Mouse (Mus musculus) urinary bladder, postnatal 36 days (tissue): ENCODE data around the gene Gjd2.

Experiments
- DNase-seq, 2 experiments: peaks; one replicate each; pipeline ENCODE4 v3.0.0; 2022; ENCODE audit warnings: low spot score in 2 of 2, mixed read lengths in 1 of 2

The Gjd2 gene

GRCm38 (mm10) chr2:114012749-114013211 lies 639 bp downstream of the Gjd2 start:
- no peak for DNase-seq

GRCm38 (mm10) chr2:114011838-114012237 lies 1.6 kb downstream of the Gjd2 start:
- DNase-seq: no peak

GRCm38 (mm10) chr2:114008321-114008720 lies 5.1 kb downstream of the Gjd2 start:
- no peak for DNase-seq

- DNase-seq: no peak
Measured at GRCm38 (mm10) chr2:113997484-113997883, 15.9 kb downstream of the Gjd2 start.

- DNase-seq: no peak
Measured at GRCm38 (mm10) chr2:113996930-113997329, 16.5 kb downstream of the Gjd2 start.

GRCm38 (mm10) chr2:113984890-113985289 lies 28.5 kb downstream of the Gjd2 start:
- DNase-seq: no peak

- DNase-seq: peak in 1 of 2 experiments; percentile 1
Measured at GRCm38 (mm10) chr2:113980664-113981063, 32.8 kb downstream of the Gjd2 start.

- no peak for DNase-seq
Measured at GRCm38 (mm10) chr2:113978151-113978771, 35.2 kb downstream of the Gjd2 start.

GRCm38 (mm10) chr2:113973950-113974349 lies 39.5 kb downstream of the Gjd2 start:
- DNase-seq: no peak

GRCm38 (mm10) chr2:113966421-113966820 lies 47.0 kb downstream of the Gjd2 start:
- no peak for DNase-seq
